Mouse (Mus musculus): ENCODE measurements at regions not wholly inside any gene's neighbourhood (a gene's known extent, or its start where the extent isn't known, plus 50 kb on each side); places are given as distances from the start of the nearest gene placed in this dataset.

DNA sequence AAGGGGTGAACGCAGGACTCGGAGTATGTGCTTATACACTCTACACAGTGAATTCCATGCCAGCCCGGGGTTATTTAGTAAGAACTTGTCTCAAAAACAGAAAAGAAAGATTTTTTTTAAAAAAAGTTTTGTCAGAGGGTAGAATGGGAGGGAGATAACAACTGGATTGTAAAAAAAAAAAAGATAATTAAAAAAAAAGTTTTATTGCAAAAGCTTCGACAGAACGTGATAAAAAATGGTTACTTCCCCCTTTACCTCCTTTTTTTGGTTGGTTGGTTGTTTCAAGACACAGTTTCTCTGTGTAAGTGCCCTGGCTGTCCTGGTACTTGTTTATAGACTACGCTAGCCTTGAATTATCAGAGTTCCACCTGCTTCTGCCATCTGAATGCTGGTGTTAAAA lies 79.2 kb upstream of the Acsl1 start:
- ATAC-seq: no peak
- Histone ChIP-seq H3K4me2 (replicated peaks) (no peak overlapping the region), H3K27me3 (no peaks in the 10 kb centered on the region), H3K4me3 (replicated peaks) (no peak overlapping the region), H3K9me3 (no peaks in the 10 kb centered on the region), H3K9ac (replicated peaks) (no peak overlapping the region), H3K27ac (no peak overlapping the region), H3K36me3 (no peaks in the 10 kb centered on the region), H3K4me1 (replicated peaks) (no peaks in the 10 kb centered on the region)
- 88% methylated on average over 6 of the region's 6 CpGs for WGBS

DNA sequence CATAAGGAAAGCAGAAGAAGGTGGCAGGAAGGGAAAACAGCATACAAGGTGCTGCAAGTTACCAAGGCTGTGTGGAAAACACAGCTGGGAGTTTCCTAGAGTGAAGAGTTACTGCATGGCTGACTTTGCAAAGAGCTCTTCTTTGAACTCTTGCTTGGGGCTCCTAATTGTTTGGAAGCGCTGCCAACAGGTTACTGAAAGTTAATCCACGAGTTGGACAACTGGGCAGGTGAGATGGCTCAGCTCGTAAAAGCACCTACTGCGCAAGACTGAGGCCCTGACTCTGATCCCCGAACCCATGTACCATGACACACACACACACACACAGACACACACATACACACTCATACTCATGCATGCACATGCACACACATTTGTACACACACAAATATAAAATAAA lies 77.5 kb upstream of the Acsl1 start:
- Histone ChIP-seq H3K4me2 (replicated peaks) (no peak overlapping the region), H3K36me3 (no peaks in the 10 kb centered on the region), H3K4me1 (replicated peaks) (no peaks in the 10 kb centered on the region), H3K9me3 (no peaks in the 10 kb centered on the region), H3K9ac (replicated peaks) (no peak overlapping the region), H3K27ac (no peak overlapping the region), H3K4me3 (replicated peaks) (no peak overlapping the region), H3K27me3 (no peaks in the 10 kb centered on the region)
- 83% methylated on average over 5 of the region's 5 CpGs for whole genome bisulfite sequencing
- ATAC-seq: no peak

DNA sequence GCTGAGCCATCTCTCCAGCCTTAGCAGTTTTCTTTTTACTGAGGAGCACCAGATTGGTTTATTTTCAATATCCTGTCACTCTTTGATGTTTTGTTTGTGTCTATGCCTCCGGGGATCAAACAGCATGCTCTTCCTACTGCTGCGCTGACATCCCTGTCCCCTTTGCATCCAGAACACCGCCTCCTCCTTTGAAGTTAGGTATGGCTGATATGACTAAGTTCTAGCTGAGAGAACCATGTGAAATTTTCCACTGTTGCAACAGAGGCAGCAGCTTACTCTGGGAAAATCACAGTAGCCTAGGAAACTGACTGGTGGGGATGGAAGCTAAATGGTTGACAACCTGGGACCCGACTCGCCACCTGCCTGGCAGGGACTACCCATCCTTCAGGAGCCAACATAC lies 76.1 kb upstream of the Acsl1 start:
- H3K9me3 ChIP-seq: no peaks in the 10 kb centered on the region
- no peaks in the 10 kb centered on the region for H3K36me3 ChIP-seq
- 83% methylated on average over 5 of the region's 5 CpGs for WGBS
- H3K27ac ChIP-seq: no peak overlapping the region
- H3K27me3 ChIP-seq: no peaks in the 10 kb centered on the region
- no peak overlapping the region for H3K4me2 ChIP-seq (replicated peaks)
- no peak overlapping the region for H3K9ac ChIP-seq (replicated peaks)
- H3K4me1 ChIP-seq (replicated peaks): no peaks in the 10 kb centered on the region
- no peak overlapping the region for H3K4me3 ChIP-seq (replicated peaks)
- ATAC-seq: no peak

DNA sequence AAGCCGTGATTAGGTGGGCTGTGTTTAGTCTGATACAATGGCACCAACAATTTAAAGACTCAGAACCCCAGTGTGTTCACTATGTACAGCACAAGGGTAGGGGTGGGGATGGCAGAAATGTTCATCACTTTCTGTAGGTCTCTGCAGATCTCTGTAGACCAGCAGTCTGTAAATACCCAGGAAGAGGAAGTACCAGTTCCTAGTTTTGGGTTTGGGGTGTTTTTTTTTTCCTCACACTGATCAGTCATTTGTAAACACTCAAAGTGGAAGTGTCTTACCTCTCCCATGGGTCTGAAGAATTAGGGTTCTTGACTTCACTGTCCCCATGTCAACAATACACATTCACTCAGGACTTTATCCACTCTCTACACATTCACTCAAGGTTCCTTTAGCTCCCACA lies 75.5 kb upstream of the Acsl1 start:
- no peak for ATAC-seq
- Histone ChIP-seq H3K4me3 (replicated peaks) (no peak overlapping the region), H3K4me2 (replicated peaks) (no peak overlapping the region), H3K9me3 (no peaks in the 10 kb centered on the region), H3K27me3 (no peaks in the 10 kb centered on the region), H3K9ac (replicated peaks) (no peak overlapping the region), H3K36me3 (no peaks in the 10 kb centered on the region), H3K4me1 (replicated peaks) (no peaks in the 10 kb centered on the region), H3K27ac (no peak overlapping the region)
- WGBS: 84% methylated on average over 1 of the region's 1 CpGs

DNA sequence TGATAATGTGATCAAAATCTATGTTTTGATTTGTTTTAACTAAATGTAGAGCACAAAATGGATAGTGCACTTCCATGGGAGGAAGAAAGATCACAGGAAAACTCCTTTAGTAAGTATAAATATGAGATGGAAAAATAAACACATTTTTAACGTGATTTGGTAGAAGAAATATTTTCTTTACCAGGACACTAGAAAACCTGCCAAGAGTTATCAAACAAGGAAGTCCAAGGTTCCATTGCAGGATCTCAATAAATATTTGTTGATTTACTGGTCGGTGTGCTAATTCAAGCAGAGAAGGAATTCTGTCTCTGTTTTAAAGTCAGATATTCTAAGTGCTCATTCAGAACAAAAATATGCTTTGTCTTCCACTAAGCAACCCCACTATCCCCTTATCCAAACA lies 73.8 kb upstream of the Acsl1 start:
- Histone ChIP-seq H3K4me1 (replicated peaks) (no peaks in the 10 kb centered on the region), H3K36me3 (no peaks in the 10 kb centered on the region), H3K27ac (no peak overlapping the region), H3K27me3 (no peaks in the 10 kb centered on the region), H3K4me2 (replicated peaks) (no peak overlapping the region), H3K4me3 (replicated peaks) (no peak overlapping the region), H3K9me3 (no peaks in the 10 kb centered on the region), H3K9ac (replicated peaks) (no peak overlapping the region)
- ATAC-seq: no peak
- WGBS: 80% methylated on average over 2 of the region's 2 CpGs

DNA sequence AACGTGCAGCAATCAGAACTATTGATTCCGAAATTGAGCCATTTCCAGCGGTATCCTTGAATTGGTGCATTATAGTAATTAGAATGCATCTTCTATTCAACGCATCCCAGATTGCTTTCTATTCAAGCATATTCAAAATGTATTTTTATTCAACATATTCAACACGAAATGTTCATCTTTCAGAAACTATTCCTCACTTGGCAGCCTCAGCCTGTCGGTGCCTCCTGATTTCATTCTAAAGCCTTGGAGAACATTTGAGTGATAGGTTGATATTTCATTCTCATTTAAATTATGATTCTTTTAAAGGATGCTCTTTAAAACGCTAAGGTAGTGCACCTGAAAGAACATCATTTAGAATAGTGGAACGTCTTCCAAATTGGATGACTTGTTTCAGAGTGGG lies 73.1 kb upstream of the Acsl1 start:
- Histone ChIP-seq H3K9ac (replicated peaks) (no peak overlapping the region), H3K27me3 (no peaks in the 10 kb centered on the region), H3K9me3 (no peaks in the 10 kb centered on the region), H3K4me1 (replicated peaks) (no peaks in the 10 kb centered on the region), H3K36me3 (no peaks in the 10 kb centered on the region), H3K4me3 (replicated peaks) (no peak overlapping the region), H3K27ac (no peak overlapping the region), H3K4me2 (replicated peaks) (no peak overlapping the region)
- 74% methylated on average over 8 of the region's 8 CpGs for WGBS
- ATAC-seq: no peak

DNA sequence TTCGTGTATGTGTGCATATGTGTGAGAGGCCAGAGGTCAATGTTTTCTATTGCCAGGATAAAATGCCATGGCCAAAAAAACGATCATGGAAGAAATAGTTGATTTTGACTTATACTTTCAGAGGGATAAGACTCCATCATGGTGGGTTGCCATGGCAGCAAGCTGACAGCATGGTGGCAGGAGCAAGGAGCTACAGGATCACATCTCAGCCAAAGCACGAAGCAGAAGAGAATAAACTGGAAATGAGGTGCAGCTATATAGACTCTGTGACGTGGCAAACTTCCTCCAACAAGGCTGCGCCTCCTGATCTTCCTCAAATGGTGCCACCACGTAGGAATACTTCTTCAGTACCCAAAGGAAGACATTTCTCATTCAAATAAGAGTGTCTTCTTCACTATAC lies 70.2 kb upstream of the Acsl1 start:
- no peak overlapping the region for H3K4me2 ChIP-seq (replicated peaks)
- no peaks in the 10 kb centered on the region for H3K4me1 ChIP-seq (replicated peaks)
- H3K36me3 ChIP-seq: no peaks in the 10 kb centered on the region
- no peaks in the 10 kb centered on the region for H3K9me3 ChIP-seq
- no peak overlapping the region for H3K27ac ChIP-seq
- no peaks in the 10 kb centered on the region for H3K27me3 ChIP-seq
- no peak for ATAC-seq
- WGBS: 73% methylated on average over 6 of the region's 6 CpGs
- H3K9ac ChIP-seq (replicated peaks): no peak overlapping the region
- H3K4me3 ChIP-seq (replicated peaks): no peak overlapping the region

DNA sequence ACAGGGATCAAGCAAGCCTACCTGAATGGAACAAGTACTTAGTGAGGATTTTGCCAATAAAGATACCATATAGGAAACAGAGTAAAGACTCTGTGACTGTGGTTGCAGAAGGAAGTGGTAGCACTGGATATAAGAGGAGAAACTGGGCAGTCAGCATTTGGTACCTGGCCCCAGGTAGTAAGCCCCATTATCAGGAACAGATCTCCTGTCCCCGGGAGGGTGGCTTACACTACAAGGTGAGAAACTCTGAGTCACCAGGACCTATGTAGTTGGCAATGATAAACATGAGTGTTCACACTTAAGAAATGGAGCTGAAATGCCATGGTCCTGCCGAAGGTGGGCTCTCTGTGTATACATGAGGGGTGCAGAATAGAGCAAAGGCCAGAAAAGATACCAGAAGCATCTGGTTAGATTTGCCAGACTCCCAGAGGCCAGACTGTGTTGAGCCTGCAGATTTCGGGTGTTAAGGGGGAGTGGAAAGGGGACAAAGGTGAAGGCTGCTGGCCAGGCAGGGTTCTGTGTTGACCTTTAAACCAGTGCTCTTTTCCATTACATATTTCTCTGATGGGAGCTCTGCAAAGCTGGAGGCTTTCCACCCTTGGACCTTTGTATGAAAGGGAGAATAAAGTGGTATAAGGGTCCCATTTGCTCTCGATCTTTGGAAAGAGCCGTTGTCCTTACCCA lies 66.8 kb upstream of the Acsl1 start:
- Histone ChIP-seq H3K4me2 (replicated peaks) (no peak overlapping the region), H3K4me3 (replicated peaks) (no peak overlapping the region), H3K9me3 (no peaks in the 10 kb centered on the region), H3K27ac (no peak overlapping the region), H3K36me3 (no peaks in the 10 kb centered on the region), H3K27me3 (no peaks in the 10 kb centered on the region), H3K4me1 (replicated peaks) (no peaks in the 10 kb centered on the region), H3K9ac (replicated peaks) (no peak overlapping the region)
- WGBS: 88% methylated on average over 5 of the region's 5 CpGs
- ATAC-seq: no peak

DNA sequence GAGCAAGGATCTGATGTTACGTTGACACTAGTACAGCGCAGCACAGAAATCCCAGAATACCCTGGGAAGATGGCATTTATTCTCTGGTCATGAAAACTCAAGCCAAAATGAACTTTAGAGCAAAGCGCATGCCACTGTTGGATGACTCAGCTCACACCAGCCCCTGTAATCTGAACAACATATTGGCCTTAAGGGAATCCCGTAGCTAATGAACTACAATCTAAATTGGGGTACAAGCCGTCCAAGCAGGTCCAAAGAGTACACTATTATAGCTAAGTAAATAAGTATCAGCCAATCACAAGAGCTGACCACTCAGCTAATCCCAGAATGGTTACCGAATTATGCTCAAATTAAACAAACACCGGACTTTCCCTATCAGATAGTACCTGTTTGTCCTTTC lies 62.0 kb upstream of the Acsl1 start:
- Histone ChIP-seq H3K4me3 (replicated peaks) (no peak overlapping the region), H3K27me3 (no peaks in the 10 kb centered on the region), H3K4me2 (replicated peaks) (no peak overlapping the region), H3K27ac (no peak overlapping the region), H3K4me1 (replicated peaks) (no peaks in the 10 kb centered on the region), H3K9me3 (no peaks in the 10 kb centered on the region), H3K9ac (replicated peaks) (no peak overlapping the region), H3K36me3 (no peaks in the 10 kb centered on the region)
- 93% methylated on average over 7 of the region's 7 CpGs for WGBS
- no peak for ATAC-seq

DNA sequence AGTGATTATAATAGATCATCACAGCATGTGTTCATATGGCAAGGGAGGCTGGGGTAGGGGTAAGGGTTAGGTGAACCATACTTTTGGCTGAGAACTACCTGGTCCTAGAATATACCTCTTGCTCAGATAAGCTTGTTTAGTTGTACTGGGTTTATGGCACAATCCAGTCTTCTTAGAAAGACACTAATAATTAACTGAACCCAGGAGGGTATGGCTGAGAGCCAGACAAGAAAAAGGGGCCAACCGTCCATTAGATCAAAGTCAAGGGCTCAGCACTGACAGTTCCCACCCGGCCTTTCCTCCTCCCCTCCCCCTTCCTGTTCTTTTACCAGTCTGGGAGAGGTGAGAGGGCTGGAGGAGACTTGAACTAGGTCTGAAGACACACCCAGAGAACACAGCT lies 61.5 kb upstream of the Acsl1 start:
- Histone ChIP-seq H3K9me3 (no peaks in the 10 kb centered on the region), H3K4me1 (replicated peaks) (no peaks in the 10 kb centered on the region), H3K27ac (no peak overlapping the region), H3K4me2 (replicated peaks) (no peak overlapping the region), H3K27me3 (no peaks in the 10 kb centered on the region), H3K4me3 (replicated peaks) (no peak overlapping the region), H3K36me3 (no peaks in the 10 kb centered on the region), H3K9ac (replicated peaks) (no peak overlapping the region)
- no peak for ATAC-seq
- WGBS: 66% methylated on average over 2 of the region's 2 CpGs

DNA sequence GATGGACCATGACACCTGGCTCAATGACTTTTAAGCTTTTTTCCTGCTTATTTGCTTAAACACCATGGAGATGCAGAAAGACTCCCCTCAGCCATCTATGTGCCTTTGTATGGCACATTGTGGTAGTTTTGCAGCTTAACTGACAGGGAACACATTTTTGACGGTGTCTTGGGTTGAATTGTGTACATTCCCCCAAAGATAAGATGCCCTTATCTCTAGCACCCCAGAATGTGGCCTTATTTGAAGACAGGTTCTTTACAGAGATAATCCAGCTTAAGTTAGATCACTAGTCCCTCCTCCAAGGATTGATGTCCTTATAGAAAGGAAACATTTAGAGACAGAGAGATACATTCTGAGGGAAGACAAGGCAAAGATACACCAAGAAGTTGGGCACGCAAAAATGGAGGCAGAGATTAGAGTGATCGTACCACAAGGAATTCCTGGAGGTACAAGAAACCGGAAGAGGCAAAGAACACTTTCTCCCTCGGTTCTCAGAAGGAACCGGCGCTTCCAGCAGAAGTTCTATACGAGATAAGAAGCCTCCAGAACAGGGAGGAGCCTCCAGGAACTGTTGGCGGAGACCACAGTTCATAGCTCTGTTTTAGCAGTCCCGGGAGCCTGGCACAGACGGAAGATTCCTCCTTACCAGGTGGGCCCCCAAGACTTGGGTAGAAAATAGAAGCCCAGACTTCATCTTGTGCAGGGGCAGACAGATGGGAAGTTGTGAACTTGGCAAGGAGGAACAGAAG lies 58.8 kb upstream of the Acsl1 start:
- no peaks in the 10 kb centered on the region; the same call in 1 of the 2 replicates for H3K9me3 ChIP-seq
- H3K36me3 ChIP-seq: no peaks in the 10 kb centered on the region
- H3K4me3 ChIP-seq (replicated peaks): no peak overlapping the region
- no peak overlapping the region for H3K27ac ChIP-seq
- no peak for ATAC-seq
- no peak overlapping the region for H3K9ac ChIP-seq (replicated peaks)
- no peaks in the 10 kb centered on the region for H3K4me1 ChIP-seq (replicated peaks)
- WGBS: 89% methylated on average over 11 of the region's 11 CpGs
- no peaks in the 10 kb centered on the region for H3K27me3 ChIP-seq
- H3K4me2 ChIP-seq (replicated peaks): no peak overlapping the region

- H3K9ac ChIP-seq (replicated peaks): no peak overlapping the region
- no peaks in the 10 kb centered on the region; the same call in 1 of the 2 replicates for H3K9me3 ChIP-seq
- no peak for ATAC-seq
- no peak overlapping the region for H3K4me3 ChIP-seq (replicated peaks)
- H3K27me3 ChIP-seq: no peaks in the 10 kb centered on the region
- no peak overlapping the region for H3K27ac ChIP-seq
- H3K36me3 ChIP-seq: no peaks in the 10 kb centered on the region
- WGBS: 79% methylated on average over 9 of the region's 9 CpGs
- H3K4me1 ChIP-seq (replicated peaks): no peaks in the 10 kb centered on the region
- H3K4me2 ChIP-seq (replicated peaks): no peak overlapping the region
Measured at GRCm38 (mm10) chr8:46413349-46414024, 57.4 kb upstream of the Acsl1 start.
